Mouse (Mus musculus): ENCODE results near the gene Cfi. TPM values are rescaled to one million over a fixed set of nuclear protein-coding genes. Genes with fewer than 3 reads are reported as not detected.

The Cfi gene
- polyA plus RNA-seq (2014; fragmentation: Illumina TruSeq; extraction: RNeasy Lipid Tissue Mini Kit (QIAGEN cat#74804); ENCODE audit: low read depth, low replicate concordance) = not detected

GRCm38 (mm10) chr3:129835388-129835934 lies at the start of gene Cfi:
TSS of gene Cfi (plus strand) at chr3:129835884.

DNA sequence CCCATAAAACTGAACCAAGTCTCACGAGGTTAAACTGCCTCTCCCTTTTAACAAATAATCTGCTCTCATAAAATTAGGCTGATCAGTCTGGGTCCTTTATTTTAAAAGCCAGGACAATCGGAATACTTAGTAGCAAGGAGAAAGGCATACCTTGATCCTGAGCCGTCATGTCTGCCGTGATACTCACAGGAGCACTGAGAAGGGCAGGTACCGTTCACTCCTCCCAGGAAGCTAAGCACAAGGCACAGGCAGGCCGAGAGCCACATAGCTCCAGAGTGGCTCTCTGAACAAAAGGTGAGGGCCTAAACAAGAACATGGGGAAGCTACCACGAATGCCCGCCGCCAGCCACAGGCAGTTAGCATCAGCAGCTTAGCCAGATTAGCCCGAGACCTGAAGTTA lies 31.9 kb upstream of the Cfi start, which contains the start of gene Lrit3:
Lrit3 (minus strand) TSS at position 266 of the 400 bp plus-strand sequence.

DNA sequence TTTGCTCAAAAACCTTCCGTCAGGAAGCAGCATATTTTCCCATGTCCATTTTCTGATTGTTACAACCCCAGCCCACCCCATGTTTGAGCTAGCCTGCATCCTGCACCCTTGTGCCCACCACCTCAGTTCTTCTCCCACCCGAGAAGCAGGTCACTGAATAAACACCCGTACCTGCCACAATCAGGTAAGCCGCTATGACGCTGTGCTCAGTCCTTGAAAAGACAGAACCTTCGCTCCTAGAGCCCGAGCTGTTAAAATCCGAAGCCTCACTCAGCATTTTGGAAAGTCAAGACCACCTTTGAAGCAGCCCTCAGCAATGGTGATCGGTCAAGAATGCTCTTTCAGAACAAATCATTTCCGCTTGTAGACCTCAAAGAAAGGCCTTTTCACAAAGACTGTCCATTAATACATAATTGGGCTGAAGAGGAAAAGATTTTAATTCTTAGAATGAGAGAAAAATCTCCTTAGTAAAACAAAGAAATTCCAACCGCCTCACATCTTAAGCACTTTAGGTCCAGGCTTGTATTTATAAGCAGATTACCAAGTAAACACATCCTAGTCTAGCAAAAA lies 13.4 kb upstream of the Cfi start, which contains the start of gene Rrh:
Rrh (minus strand) TSS at position 382 of the 570 bp plus-strand sequence.

DNA sequence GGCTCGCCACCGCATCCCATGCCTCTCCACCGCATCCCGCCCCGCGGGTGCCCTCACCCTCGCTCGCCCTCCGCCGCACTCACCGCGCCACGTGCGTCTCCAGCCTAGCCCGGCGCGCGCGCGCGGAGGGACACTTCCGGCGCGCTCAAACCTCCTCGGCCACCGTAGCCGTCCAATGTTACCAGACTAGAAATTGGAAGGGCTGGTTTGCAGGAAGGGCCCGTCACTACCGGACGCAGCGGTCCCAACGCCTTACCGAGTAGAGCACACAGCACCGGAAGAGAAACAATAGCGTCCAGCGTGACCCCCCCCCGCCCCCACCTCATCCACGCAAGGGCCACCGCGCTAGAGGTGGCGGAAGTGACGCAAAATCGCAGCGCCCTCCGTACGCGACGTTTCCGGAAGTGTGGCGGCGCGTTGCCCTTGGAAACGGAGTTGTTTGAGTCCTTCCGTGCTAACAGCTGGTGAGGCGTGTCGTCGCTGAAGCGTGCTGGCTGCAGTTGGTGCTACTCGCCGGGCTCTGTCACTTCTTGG lies 4.6 kb upstream of the Cfi start, which contains the start of gene Gar1:
Gar1 (minus strand) TSS at position 362 of the 534 bp plus-strand sequence.

GRCm38 (mm10) chr3:129878405-129879021 lies 42.8 kb downstream of the Cfi start, which contains the start of gene Pla2g12a:
TSS of gene Pla2g12a (plus strand) at chr3:129878606.

DNA sequence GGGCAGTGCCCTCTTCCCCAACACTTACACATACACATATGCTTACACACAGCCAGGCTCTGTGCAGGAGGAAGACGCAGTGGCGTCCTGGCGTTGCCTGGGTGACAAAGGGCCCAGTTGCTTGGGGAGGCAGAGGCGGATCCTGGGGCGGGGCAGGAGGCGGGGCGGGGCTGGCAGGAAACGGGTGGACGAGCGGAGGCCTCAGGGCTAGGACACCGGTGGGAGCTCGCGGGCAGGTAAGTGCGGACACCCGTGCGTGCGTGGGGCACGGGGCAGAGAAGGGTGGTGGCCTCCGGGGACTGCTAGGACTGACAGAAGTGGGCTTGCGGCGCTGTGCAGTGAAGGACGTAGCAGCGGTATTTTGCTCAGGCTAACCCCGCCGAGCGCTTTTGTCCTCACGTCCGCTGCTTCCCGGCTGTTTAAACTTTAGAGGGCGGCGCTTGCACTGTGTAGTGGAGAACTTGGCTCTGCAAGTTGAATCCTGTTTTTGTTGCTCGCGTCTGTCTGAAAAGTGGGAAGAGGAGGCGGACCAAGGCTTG lies 65.7 kb downstream of the Cfi start, which contains the start of gene Casp6:
Casp6 (plus strand) TSS at position 155 of the 539 bp plus-strand sequence.

Other genes starting within 250 kb of the Cfi start
- 0.99 TPM for gene Egf, start 80.6 kb upstream of the Cfi start, polyA plus RNA-seq (2014; fragmentation: Illumina TruSeq; extraction: RNeasy Lipid Tissue Mini Kit (QIAGEN cat#74804); ENCODE audit: low read depth, low replicate concordance)
- gene Lrit3, start 31.9 kb upstream of the Cfi start, polyA plus RNA-seq (2014; fragmentation: Illumina TruSeq; extraction: RNeasy Lipid Tissue Mini Kit (QIAGEN cat#74804); ENCODE audit: low read depth, low replicate concordance) = not detected
- not detected for gene Rrh, start 13.3 kb upstream of the Cfi start, polyA plus RNA-seq (2014; fragmentation: Illumina TruSeq; extraction: RNeasy Lipid Tissue Mini Kit (QIAGEN cat#74804); ENCODE audit: low read depth, low replicate concordance)
- 63.6 TPM for gene Gar1, start 4.5 kb upstream of the Cfi start, polyA plus RNA-seq (2014; fragmentation: Illumina TruSeq; extraction: RNeasy Lipid Tissue Mini Kit (QIAGEN cat#74804); ENCODE audit: low read depth, low replicate concordance)
- 41.8 TPM for gene Pla2g12a, start 42.7 kb downstream of the Cfi start, polyA plus RNA-seq (2014; fragmentation: Illumina TruSeq; extraction: RNeasy Lipid Tissue Mini Kit (QIAGEN cat#74804); ENCODE audit: low read depth, low replicate concordance)
- 52.0 TPM for gene Casp6, start 65.5 kb downstream of the Cfi start, polyA plus RNA-seq (2014; fragmentation: Illumina TruSeq; extraction: RNeasy Lipid Tissue Mini Kit (QIAGEN cat#74804); ENCODE audit: low read depth, low replicate concordance)
- gene Mcub, start 134.3 kb downstream of the Cfi start, polyA plus RNA-seq (2014; fragmentation: Illumina TruSeq; extraction: RNeasy Lipid Tissue Mini Kit (QIAGEN cat#74804); ENCODE audit: low read depth, low replicate concordance) = 18.7 TPM
- 52.7 TPM for gene Sec24b, start 225.7 kb downstream of the Cfi start, polyA plus RNA-seq (2014; fragmentation: Illumina TruSeq; extraction: RNeasy Lipid Tissue Mini Kit (QIAGEN cat#74804); ENCODE audit: low read depth, low replicate concordance)

Data from adrenal gland, adult 10 weeks (tissue).